Mouse (Mus musculus) kidney, adult 8-10 months (tissue): ENCODE data around the gene Vars.
A peak's percentile ranks its signal among the peaks of the same experiment; 100 is the strongest.
"Not testable (repeated sequence)": the region's sequence is repeated elsewhere in the genome, so short reads cannot be mapped to it uniquely, and the experiment has no call there.

ENCODE experiments used
- DNase-seq, 2 experiments: peaks; one replicate each; pipeline ENCODE4 v3.0.0; 2022

The Vars gene

DNA sequence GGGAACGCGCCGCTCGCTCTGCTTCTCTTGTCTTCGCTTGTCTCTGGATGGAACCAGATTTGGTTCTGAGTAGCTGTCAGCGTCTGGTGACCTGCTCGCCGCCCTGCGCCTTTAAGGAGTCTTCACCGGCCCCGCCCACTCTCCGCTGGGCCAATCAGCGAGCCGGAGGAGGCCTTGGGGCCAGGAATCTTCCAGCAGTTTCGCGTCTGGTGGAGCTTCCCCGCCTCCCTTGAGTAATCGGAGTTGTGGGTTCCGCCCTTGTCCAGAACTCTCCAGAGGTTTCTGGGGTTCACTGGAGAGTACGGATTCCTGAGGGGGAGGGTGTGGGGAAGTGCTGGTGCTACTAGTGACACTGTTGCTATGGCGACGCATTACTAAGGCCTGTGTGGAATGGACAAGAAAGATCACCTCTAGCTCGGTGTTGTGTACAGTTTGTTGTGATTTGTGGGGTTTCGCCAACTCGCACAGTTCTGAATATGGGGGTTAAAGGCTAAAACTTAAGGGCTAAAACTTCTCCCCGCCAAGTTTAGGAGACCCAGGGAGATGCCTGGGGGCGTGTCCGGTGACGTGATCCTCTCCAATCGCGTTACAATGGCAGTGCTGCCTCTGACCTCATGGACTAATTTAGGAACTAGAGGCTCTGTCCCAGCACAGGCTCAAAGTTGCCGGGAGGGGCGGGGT, 28.6 kb upstream of the Vars start, which contains the start of the genes Hspa1a and Hspa1l:
Gene Hspa1a (minus strand): TSS at position 88 of the 681 bp plus-strand sequence.
Gene Hspa1l (plus strand): TSS at position 635 of the 681 bp plus-strand sequence.
- peak; percentile 91 to 95 for DNase-seq

DNA sequence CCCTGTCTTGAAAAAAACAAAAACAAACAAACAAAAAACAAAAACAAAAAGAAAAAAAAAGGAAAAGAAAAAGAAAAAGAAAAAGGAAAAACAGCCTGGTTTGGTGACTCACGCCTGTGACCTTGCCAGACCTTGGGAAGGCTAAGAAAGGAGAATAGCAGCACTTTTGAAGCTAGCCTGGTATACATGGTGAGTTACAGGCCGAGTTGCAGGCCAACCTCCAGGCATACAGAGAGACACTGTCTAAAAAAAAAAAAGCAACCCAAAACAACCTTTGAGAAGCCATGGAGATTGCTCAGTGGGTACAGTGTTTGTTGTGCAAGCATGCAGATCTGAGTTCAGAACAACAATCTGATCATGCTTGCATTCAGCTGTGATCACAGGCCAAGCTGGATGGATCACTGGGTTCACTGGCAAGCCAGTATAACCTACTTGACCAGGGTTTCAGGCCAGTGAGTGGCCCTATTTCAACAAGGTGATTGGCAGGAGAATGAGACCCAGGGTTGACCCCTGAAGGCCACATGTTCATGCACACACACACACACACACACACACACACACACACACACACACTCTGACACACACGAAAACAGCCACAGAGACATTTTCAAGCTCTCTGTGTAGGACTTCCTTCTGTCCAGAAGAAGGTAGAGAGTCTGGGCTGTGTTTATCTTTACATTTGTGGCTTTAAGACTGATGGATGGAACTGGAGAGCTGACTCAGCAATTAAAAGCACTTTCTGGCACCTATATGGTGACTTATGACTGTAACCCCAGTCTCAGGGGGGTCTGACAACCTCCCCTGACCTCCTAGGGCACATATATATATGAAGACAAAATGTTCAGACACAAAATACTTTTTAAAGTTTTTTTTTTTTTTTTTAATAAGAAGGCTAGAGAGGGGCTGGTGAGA, 24.9 kb upstream of the Vars start:
- DNase-seq = no peak

DNA sequence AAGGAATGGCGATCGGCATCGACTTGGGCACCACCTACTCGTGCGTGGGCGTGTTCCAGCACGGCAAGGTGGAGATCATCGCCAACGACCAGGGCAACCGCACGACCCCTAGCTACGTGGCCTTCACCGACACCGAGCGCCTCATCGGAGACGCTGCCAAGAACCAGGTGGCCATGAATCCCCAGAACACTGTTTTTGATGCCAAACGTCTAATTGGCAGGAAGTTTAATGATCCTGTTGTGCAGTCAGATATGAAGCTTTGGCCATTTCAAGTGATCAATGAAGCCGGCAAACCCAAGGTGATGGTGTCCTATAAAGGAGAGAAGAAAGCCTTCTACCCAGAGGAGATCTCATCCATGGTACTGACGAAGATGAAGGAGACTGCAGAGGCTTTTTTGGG, 23.8 kb upstream of the Vars start:
- DNase-seq = no peak

DNA sequence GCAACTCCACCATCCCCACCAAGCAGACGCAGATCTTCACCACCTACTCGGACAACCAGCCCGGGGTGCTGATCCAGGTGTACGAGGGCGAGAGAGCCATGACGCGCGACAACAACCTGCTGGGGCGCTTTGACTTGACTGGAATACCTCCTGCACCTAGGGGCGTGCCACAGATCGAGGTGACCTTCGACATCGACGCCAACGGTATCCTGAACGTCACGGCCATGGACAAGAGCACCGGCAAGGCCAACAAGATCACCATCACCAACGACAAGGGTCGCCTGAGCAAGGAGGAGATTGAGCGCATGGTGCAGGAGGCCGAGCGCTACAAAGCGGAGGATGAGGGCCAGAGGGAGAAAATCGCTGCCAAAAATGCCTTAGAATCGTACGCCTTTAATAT, 22.5 kb upstream of the Vars start:
- DNase-seq = no peak

DNA sequence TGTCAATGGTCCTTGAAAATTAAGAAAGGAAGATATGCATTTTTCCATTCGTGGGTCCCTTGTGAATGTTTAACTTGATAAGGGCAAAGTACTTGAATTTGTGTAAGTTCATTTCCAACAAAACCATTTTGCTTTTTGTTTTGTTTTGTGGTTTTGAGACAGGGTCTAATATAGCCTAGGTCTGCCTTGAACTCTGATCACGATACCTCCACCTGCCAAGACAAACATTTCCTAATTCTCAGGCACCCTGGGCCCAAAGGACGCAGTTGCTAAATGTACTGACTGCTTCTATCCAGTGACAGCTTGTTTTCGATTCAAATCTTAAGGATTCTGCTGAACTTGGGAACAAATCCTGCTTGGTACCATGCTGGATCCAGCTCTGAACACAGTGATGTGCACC, 21.2 kb upstream of the Vars start:
- DNase-seq = no peak

DNA sequence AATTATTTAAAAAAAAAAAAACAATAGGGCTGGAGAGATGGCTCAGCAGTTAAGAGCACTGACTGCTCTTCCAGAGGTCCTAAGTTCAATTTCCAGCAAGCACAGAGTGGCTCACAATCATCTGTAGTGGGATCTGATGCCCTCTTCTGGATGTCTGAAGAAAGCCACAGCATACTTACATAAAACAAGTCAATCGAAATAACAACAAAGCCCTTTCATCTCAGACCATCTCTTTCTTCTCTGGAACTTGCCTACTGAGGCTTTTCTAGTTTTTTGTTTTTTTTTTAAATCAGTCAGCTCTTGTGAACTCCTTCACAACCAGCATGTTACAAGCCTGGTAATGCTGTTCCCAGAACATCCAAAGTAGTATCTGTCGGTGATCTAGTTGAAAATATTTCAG, 20.1 kb upstream of the Vars start:
- DNase-seq = peak; percentile 55 to 78

GRCm38 (mm10) chr17:34981690-34982180, 19.1 kb upstream of the Vars start, which contains the start of gene Lsm2:
Lsm2 (plus strand) TSS chr17:34981862.
- DNase-seq = peak; percentile 89 to 91

DNA sequence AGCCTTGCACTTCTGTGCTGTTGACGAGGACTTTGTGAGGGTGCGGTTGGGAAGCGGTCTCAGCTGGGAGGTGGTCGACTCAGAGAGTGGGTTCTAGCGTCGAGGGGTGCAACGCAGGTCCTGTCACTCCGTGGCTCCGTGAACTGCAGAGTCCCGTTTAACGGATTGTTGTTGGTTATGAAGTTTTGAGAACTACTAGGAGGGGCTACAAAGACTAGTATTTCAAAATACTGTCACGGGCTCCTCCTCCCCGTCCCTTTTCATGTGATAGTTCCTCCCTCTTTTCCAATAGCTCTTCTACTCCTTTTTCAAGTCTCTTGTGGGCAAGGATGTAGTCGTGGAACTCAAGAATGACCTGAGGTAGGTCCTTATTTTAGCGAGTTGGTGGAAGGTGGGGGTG, 18.5 kb upstream of the Vars start:
- DNase-seq = no peak

DNA sequence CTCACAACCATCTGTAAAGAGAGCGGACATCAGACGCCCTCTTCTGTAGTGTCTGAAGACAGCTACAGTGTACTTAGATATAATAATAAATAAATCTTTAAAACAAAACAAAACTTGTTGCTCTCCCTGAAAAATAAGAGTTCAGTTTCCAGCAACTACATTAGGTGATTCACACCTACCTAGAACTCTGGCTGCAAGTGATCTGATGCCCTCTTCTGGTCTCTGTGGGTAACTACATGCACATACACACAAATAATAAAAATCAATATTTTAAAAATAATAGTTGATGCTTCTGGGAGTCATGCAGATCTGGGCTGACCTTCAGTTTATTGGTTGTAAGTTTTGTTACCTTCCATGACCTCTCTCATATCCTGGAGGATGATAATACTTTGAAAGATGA, 16.6 kb upstream of the Vars start:
- no peak for DNase-seq

- DNase-seq = no peak
These were observed 6.0 kb upstream of the Vars start for GRCm38 (mm10) chr17:34994751-34995150.

GRCm38 (mm10) chr17:34995192-34995591, 5.6 kb upstream of the Vars start:
- DNase-seq = not testable (repeated sequence)

DNA sequence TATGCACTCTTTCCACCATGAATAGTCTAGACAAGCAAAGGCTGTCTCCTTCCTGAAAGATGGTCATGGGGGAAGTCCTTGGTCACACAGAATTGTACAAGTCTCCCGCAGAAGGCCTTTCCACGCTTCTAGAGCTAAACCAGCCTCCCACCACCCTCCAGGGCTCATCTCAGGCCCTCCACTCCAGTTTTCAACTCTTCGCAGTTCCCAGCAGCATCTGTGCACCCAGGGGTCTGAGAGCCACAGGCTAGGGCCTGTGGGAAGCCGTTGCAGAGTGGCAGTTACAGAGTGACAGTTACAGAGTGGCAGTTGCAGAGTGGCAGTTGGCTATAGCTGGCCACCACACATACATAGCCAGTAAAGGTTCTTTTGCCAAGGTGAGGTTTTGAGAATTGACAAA, 4.9 kb upstream of the Vars start:
- DNase-seq = not testable (repeated sequence)

DNA sequence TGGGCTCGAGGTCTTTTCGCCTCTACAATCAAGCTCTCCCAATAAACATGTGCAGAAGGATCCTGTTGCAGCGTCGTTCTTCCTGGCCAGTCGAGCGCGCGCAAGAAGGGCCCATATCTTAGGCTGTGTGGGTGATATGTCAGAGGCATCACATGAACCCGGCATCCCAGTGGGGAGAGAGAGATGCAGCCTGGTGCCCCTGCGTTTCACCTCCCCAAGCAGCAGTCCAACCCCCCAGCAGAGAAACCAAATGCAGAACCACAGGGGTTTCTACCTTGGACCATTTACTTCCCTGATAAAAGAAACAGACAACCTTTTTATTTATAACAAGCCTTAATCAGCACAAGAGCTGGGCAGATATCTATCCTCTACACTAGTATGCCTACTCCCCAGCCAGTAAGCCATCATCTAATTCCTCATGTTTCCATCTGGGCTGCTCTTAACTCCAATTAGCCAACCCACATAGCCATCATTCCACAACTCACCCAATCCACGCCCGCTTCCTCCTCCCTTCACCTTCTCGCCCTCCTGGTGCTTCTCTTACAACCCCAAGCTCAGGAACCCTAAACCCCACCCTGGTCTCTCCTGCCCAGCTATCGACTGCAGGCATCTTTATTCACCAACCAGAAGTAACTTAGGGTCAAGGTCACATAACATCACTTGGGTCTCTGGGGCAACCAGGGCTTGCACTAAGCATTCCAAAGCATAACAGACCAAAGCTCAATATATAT, 4.2 kb upstream of the Vars start:
- DNase-seq = no peak

- no peak for DNase-seq
These were observed 3.7 kb upstream of the Vars start for GRCm38 (mm10) chr17:34997142-34997483.

DNA sequence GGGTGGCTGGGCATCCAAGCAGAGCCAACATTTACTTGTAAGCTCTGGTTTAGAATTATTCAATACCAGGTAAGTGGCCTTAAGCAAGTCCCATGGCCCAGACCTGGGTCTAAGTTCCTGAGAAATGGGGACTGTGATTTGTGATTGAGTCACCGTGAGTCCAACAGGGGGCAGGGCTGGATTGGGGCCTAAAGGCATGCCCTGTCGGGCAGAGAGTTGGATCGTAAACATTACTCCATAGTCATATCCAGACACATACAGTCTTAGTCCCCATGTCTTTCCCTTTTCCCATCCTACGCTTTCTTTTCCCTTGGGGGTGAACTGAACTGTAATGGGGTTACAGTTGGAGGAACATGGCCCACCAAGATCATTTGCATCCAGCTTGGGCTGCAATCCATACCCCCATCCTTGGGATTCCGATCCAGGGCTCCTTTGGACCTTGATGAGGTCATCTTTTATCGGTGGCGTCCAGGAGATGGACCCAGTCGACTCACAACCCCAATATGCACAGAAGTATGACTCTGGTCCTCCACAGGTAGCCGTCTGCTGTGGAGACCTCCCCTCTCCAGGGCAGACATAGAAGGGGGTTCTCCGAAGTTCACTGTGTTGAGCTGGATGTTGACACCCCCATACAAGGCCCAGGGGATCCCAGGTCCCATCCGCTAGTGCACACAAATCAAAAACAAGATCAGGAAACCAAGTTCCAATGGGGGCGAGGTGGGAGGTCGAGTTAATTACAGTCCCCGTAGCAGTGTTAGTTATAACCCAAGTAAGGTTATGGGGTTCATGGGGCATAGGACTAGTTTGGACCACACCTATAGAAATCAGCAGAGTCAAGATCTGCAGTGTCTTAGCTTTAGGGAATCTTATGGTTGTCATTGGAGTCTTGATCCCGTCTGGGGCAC, 2.0 kb upstream of the Vars start:
- DNase-seq = no peak

GRCm38 (mm10) chr17:34999871-35000716, 693 bp upstream of the Vars start:
- not testable (repeated sequence) for DNase-seq

GRCm38 (mm10) chr17:35001452-35002152, 815 bp downstream of the Vars start:
- no peak for DNase-seq

DNA sequence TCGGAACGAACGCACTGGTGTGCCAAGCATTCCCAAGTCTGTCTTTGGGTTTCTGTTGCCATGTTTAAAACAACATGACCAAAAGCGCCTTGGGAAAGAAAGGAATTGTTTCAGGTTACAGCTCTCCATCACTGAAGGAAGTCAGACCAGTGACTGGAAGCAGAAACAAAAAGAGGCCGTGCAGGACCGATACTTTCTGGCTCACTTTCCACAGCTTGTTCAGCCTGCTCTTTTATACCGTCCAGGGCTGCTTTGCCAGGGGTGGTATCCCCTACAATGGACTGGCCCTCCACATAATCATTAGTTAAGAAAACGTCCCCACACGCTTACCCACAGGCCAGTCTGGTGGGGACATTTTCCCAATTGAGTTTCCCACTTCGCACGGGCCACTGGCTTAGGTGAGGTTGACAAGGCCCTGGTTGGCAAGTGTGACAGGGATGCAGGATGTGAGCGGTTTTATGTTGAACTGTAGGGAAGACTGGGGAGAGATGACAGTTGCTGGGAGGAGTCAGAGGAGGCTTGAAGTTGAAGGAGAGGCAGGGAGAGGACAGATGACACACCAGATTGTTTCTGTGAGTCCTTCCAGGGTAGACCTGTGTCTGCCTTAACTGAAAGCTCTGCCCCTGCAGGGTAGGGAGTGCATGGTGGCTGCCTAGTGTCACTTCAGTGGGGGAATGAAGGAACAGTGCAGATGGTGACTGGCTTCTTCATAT, 1.5 kb downstream of the Vars start:
- no peak for DNase-seq

- no peak for DNase-seq
These were observed 2.4 kb downstream of the Vars start for GRCm38 (mm10) chr17:35003022-35003838.
